Mouse (Mus musculus): ENCODE measurements around the gene Arhgap29.

GRCm38 (mm10) chr3:121995125-121995524, 42.8 kb downstream of the Arhgap29 start:
- no peak for TF ChIP-seq GATA1 (IDR thresholded peaks at IDR 0.05; ENCODE audit: low read length)
- no peak for TF ChIP-seq TAL1 (IDR thresholded peaks at IDR 0.05; ENCODE audit: low read length)

All from erythroblast, embryonic 14.5 days (primary cell).